Mouse (Mus musculus) stomach, adult 2 months (tissue): ENCODE data around the gene Gucy2g. TPM values are rescaled to one million over a fixed set of nuclear protein-coding genes. Genes with fewer than 3 reads are reported as not detected.

Experiments
- polyA plus RNA-seq: library from polyadenylated mRNA; depleted of rRNA; stranded (reverse); fragments of >200 nt; gene quantifications from 2 replicates; pipeline ENCODE4 v1.2.3, GENCODE M21; 2012; rRNA removed

Gucy2g gene
- 0.03 and 0.06 TPM in 2 replicates for polyA plus RNA-seq

GRCm38 (mm10) chr19:55241186-55241645, at the start of gene Gucy2g:
Gene Gucy2g, minus strand, starts transcription at chr19:55241236.

GRCm38 (mm10) chr19:55251383-55252124, 10.5 kb upstream of the Gucy2g start, which contains the start of gene Acsl5:
Gene Acsl5, plus strand, starts transcription at chr19:55251938.

GRCm38 (mm10) chr19:55180433-55180832, 60.6 kb downstream of the Gucy2g start, which contains the start of gene Tectb:
Gene Tectb, plus strand, starts transcription at chr19:55180733.

Other genes starting within 250 kb of the Gucy2g start
- 7.3 and 8.5 TPM in 2 replicates for gene Gpam, start 114.0 kb downstream of the Gucy2g start, polyA plus RNA-seq
- 0.02 and 0.03 TPM in 2 replicates for gene Tectb, start 60.5 kb downstream of the Gucy2g start, polyA plus RNA-seq
- 4.1 and 5.6 TPM in 2 replicates for gene Acsl5, start 10.7 kb upstream of the Gucy2g start, polyA plus RNA-seq
- gene Zdhhc6, start 74.8 kb upstream of the Gucy2g start, polyA plus RNA-seq: 3.3 and 3.5 TPM in 2 replicates
- 5.2 TPM in 2 replicates for gene Vti1a, start 75.1 kb upstream of the Gucy2g start, polyA plus RNA-seq